Mouse (Mus musculus): ENCODE results near the gene Lrrc28. TPM values are rescaled to one million over a fixed set of nuclear protein-coding genes. Genes with fewer than 3 reads are reported as not detected.

Lrrc28 gene
- polyA plus RNA-seq, 1 experiment from 2014 or later, result 10.7 TPM

DNA sequence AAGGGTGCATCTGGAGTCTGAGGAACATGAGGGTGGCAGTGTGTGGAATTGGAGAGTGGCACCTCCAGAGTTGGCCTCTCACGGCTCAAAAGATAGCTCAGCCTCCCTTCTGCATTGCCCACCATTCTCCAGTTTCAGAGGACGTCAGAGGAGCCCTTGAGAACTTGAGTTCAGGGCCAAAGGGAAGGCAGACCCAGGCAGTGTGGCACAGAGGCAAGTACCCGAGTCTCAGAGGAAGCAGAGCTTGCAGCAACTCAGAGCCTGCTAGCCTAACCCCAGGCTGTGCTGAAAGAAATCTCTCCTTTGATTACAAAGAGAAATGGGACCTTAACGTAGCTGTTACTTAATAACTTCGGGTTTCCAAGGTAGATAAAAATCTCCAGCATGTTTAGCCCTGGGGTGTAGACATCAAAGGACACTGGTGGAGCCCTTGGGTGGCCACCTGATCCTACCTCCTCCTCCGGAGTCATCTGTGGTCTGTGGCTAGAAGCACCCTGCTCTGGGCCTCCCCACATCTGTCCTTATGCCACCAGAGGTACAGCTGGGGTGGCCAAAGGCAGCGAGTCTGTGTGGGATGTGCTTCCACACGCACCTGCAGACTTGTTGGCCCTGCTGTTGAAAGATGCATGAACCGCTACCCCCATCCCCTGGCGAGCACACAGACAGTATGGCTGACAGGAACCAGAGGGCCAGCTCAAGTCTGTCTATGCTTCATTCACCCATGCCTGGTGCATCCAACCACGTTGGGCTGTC, 144.8 kb downstream of the Lrrc28 start:
- no peak overlapping the region for H3K4me2 ChIP-seq (ENCODE audit: low read depth, low read length)
- H3K4me1 ChIP-seq (ENCODE audit: control insufficient read depth, insufficient read depth, low read length), result no peaks in the 10 kb centered on the region
- H3K4me3 ChIP-seq (ENCODE audit: low read length), result no peak overlapping the region
- no peak overlapping the region for H3K9ac ChIP-seq (ENCODE audit: low read depth, low read length)
- ATAC-seq, result no peak
- no peak overlapping the region for H3K27ac ChIP-seq (ENCODE audit: low read length)
- WGBS, result 58% methylated on average over 11 of the region's 11 CpGs
- H3K27me3 ChIP-seq (replicated peaks; ENCODE audit: control insufficient read depth, insufficient read depth, low read length), result no peaks in the 10 kb centered on the region
- H3K36me3 ChIP-seq (ENCODE audit: control insufficient read depth, insufficient read depth, low read length), result no peaks in the 10 kb centered on the region
- H3K9me3 ChIP-seq (ENCODE audit: control insufficient read depth, low read length), result no peaks in the 10 kb centered on the region

DNA sequence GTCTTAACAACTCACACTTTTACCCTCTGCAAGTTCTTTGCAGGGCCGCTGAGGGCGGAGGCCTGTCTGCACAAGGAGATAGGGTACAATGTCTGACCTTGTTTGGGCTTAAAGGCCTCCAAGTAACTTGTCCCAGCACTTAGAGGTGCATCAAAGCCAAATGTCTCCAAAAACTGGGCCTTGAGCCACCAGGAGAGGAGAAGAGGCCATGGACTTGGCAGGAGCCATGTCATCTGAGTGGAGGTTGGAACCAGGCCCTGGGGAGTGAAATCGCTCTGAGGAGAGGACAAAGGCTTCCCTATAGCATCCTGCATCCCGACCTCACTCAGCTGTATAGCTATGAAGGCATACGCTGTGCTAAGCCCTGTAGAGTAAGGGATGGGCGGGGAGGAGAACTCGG, 145.6 kb downstream of the Lrrc28 start:
- H3K9ac ChIP-seq (ENCODE audit: low read depth, low read length), result no peak overlapping the region
- H3K9me3 ChIP-seq (ENCODE audit: control insufficient read depth, low read length), result no peaks in the 10 kb centered on the region
- WGBS, result 84% methylated on average over 7 of the region's 7 CpGs
- no peak for ATAC-seq
- H3K27me3 ChIP-seq (replicated peaks; ENCODE audit: control insufficient read depth, insufficient read depth, low read length), result no peaks in the 10 kb centered on the region
- no peaks in the 10 kb centered on the region for H3K4me1 ChIP-seq (ENCODE audit: control insufficient read depth, insufficient read depth, low read length)
- no peak overlapping the region for H3K4me2 ChIP-seq (ENCODE audit: low read depth, low read length)
- H3K4me3 ChIP-seq (ENCODE audit: low read length), result no peak overlapping the region
- H3K36me3 ChIP-seq (ENCODE audit: control insufficient read depth, insufficient read depth, low read length), result no peaks in the 10 kb centered on the region
- no peak overlapping the region for H3K27ac ChIP-seq (ENCODE audit: low read length)

DNA sequence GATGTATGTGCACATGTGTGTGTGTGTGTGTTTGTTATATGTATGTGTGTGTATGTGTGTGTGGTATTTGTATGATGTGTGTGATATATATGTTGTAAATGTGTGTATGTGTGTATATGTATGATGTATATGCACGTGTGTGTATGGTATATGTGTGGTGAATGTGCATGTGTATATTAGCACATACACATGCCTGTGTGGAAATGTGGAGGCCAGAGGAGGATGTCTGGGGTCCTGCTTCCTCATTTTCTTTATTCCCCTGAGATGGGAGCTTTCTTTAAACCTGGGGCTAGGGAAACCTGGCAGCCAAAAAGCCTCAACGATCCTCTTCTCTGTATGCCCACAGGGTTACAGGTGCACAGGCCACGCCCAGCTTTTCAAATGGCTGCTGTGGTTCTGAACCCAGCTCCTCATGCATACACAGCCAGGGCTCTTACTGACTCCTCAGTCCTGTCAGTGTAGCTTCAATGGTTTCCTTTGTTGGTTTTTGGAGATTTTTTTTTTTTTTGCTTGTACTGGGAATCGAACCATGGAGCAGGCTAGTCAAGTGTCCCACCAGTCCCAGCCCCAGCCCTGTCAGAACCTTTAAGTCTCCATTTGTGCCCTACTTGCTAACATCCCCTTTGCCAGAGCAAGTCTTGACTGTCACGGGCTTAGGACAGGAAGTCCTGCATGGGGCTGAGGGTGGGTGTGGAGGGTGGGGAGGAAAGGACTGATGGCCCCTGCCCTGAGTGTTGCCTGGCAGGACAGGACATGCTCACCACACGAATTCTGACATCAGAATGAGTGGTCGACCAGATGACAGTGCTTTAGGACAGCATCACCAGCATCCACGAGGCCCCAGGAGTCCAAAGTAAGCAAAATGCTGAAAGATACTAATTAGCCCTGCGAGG, 151.0 kb downstream of the Lrrc28 start:
- Histone ChIP-seq H3K9ac (ENCODE audit: low read depth, low read length) (no peak overlapping the region), H3K27me3 (replicated peaks; ENCODE audit: control insufficient read depth, insufficient read depth, low read length) (no peaks in the 10 kb centered on the region), H3K4me3 (ENCODE audit: low read length) (no peak overlapping the region), H3K4me2 (ENCODE audit: low read depth, low read length) (no peak overlapping the region), H3K9me3 (ENCODE audit: control insufficient read depth, low read length) (no peaks in the 10 kb centered on the region), H3K4me1 (ENCODE audit: control insufficient read depth, insufficient read depth, low read length) (no peaks in the 10 kb centered on the region), H3K27ac (ENCODE audit: low read length) (no peak overlapping the region), H3K36me3 (ENCODE audit: control insufficient read depth, insufficient read depth, low read length) (no peaks in the 10 kb centered on the region)
- 71% methylated on average over 9 of the region's 9 CpGs for WGBS
- ATAC-seq, result no peak

GRCm38 (mm10) chr7:67487889-67488411, 157.1 kb downstream of the Lrrc28 start:
- WGBS, result 70% methylated on average over 10 of the region's 10 CpGs
- no peak overlapping the region for H3K27ac ChIP-seq (ENCODE audit: low read length)
- ATAC-seq, result no peak

DNA sequence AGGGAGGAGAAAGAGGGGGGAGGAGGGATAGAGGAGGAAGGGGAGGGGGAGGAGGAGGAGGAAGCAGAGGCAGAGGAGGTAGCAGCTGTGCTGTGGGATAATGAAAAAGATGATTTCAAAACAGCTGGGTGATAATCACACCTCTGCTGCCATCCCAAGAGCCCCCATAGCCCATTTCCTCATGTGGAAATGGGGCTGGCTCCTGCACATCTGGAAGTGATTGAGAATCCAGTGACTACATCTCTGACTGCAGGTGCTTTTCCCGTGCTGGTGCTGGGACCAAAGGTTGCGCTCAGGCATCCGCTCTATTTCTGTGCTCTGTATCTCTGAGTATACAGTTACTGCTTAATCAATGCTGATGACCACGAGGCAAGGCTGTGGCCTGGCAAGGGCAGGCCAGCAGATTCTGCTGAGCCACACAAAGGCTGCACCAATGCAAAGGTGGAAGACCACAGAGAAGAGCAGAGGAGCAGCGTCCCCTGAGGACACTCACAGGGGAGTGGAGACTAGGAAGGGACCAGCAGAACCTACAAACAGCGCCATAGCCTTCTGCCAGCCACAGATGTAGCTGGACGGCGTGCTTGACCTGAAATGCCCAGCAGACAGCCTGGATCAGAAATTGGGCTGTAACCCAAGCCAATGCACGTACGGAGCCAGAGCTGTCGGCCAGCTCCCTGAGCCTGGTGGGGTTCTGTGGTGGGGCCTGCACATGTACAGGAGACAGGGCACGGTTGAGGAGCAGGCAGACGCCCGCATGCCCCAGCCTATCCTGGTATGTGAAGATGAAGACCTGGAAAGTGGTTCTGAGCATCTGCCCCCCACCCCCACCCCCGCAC, 157.9 kb downstream of the Lrrc28 start:
- H3K36me3 ChIP-seq (ENCODE audit: control insufficient read depth, insufficient read depth, low read length), result no peaks in the 10 kb centered on the region
- H3K27ac ChIP-seq (ENCODE audit: low read length), result no peak overlapping the region
- H3K4me1 ChIP-seq (ENCODE audit: control insufficient read depth, insufficient read depth, low read length), result no peaks in the 10 kb centered on the region
- H3K4me3 ChIP-seq (ENCODE audit: low read length), result no peak overlapping the region
- WGBS, result 79% methylated on average over 15 of the region's 15 CpGs
- no peaks in the 10 kb centered on the region for H3K27me3 ChIP-seq (replicated peaks; ENCODE audit: control insufficient read depth, insufficient read depth, low read length)
- no peak overlapping the region for H3K4me2 ChIP-seq (ENCODE audit: low read depth, low read length)
- H3K9me3 ChIP-seq (ENCODE audit: control insufficient read depth, low read length), result no peaks in the 10 kb centered on the region
- no peak overlapping the region for H3K9ac ChIP-seq (ENCODE audit: low read depth, low read length)
- no peak for ATAC-seq

More at GRCm38 (mm10) chr7:67487889-67488411, 157.1 kb downstream of the Lrrc28 start:
- no peaks in the 10 kb centered on the region for H3K9me3 ChIP-seq (ENCODE audit: control insufficient read depth, low read length)
- no peak overlapping the region for H3K4me3 ChIP-seq (ENCODE audit: low read length)
- H3K4me1 ChIP-seq (ENCODE audit: control insufficient read depth, insufficient read depth, low read length), result no peaks in the 10 kb centered on the region
- no peak overlapping the region for H3K4me2 ChIP-seq (ENCODE audit: low read depth, low read length)
- no peak overlapping the region for H3K9ac ChIP-seq (ENCODE audit: low read depth, low read length)
- no peaks in the 10 kb centered on the region for H3K27me3 ChIP-seq (replicated peaks; ENCODE audit: control insufficient read depth, insufficient read depth, low read length)
- no peaks in the 10 kb centered on the region for H3K36me3 ChIP-seq (ENCODE audit: control insufficient read depth, insufficient read depth, low read length)

DNA sequence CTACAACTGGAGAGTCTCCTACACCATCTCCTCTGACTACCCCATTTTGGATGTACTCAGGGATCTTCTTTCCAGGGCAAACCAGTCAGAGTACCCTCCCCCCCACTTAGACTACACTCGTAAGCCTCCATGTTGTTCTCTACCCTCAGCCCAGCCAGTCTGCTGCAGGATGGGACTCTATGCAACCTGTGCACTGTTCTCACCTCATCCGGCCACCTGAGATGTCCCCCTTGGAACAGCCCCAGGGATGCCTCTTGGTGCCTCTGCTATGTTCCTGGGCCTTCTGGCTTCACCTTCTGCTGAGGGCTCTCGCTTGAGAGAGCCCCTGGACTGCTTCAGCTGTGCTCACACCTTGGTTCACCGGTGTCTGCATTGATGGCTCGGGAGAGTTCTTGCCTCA, 158.7 kb downstream of the Lrrc28 start:
- H3K9ac ChIP-seq (ENCODE audit: low read depth, low read length), result no peak overlapping the region
- H3K9me3 ChIP-seq (ENCODE audit: control insufficient read depth, low read length), result no peaks in the 10 kb centered on the region
- H3K4me2 ChIP-seq (ENCODE audit: low read depth, low read length), result no peak overlapping the region
- H3K27ac ChIP-seq (ENCODE audit: low read length), result no peak overlapping the region
- WGBS, result 73% methylated on average over 5 of the region's 5 CpGs
- no peak overlapping the region for H3K4me3 ChIP-seq (ENCODE audit: low read length)
- no peaks in the 10 kb centered on the region for H3K27me3 ChIP-seq (replicated peaks; ENCODE audit: control insufficient read depth, insufficient read depth, low read length)
- H3K4me1 ChIP-seq (ENCODE audit: control insufficient read depth, insufficient read depth, low read length), result no peaks in the 10 kb centered on the region
- ATAC-seq, result no peak
- H3K36me3 ChIP-seq (ENCODE audit: control insufficient read depth, insufficient read depth, low read length), result no peaks in the 10 kb centered on the region

GRCm38 (mm10) chr7:67483698-67484097, 161.4 kb downstream of the Lrrc28 start:
- H3K4me1 ChIP-seq (ENCODE audit: control insufficient read depth, insufficient read depth, low read length), result peaks cover 9% of the 10 kb centered on the region
- H3K36me3 ChIP-seq (ENCODE audit: control insufficient read depth, insufficient read depth, low read length), result no peaks in the 10 kb centered on the region
- H3K27me3 ChIP-seq (replicated peaks; ENCODE audit: control insufficient read depth, insufficient read depth, low read length), result no peaks in the 10 kb centered on the region
- WGBS, result 89% methylated on average over 4 of the region's 4 CpGs
- no peaks in the 10 kb centered on the region for H3K9me3 ChIP-seq (ENCODE audit: control insufficient read depth, low read length)
- H3K4me3 ChIP-seq (ENCODE audit: low read length), result no peak overlapping the region
- H3K4me2 ChIP-seq (ENCODE audit: low read depth, low read length), result no peak overlapping the region
- no peak overlapping the region for H3K27ac ChIP-seq (ENCODE audit: low read length)
- no peak overlapping the region for H3K9ac ChIP-seq (ENCODE audit: low read depth, low read length)
- ATAC-seq, result no peak

GRCm38 (mm10) chr7:67479576-67480413, 165.3 kb downstream of the Lrrc28 start:
- no peaks in the 10 kb centered on the region for H3K9me3 ChIP-seq (ENCODE audit: control insufficient read depth, low read length)
- H3K9ac ChIP-seq (ENCODE audit: low read depth, low read length), result no peak overlapping the region
- H3K27ac ChIP-seq (ENCODE audit: low read length), result no peak overlapping the region
- H3K4me2 ChIP-seq (ENCODE audit: low read depth, low read length), result no peak overlapping the region
- peaks cover 9% of the 10 kb centered on the region for H3K4me1 ChIP-seq (ENCODE audit: control insufficient read depth, insufficient read depth, low read length)
- peak; percentile 65 for ATAC-seq
- no peak overlapping the region for H3K4me3 ChIP-seq (ENCODE audit: low read length)
- H3K27me3 ChIP-seq (replicated peaks; ENCODE audit: control insufficient read depth, insufficient read depth, low read length), result no peaks in the 10 kb centered on the region
- no peaks in the 10 kb centered on the region for H3K36me3 ChIP-seq (ENCODE audit: control insufficient read depth, insufficient read depth, low read length)
- 79% methylated on average over 17 of the region's 17 CpGs for WGBS
